Mouse (Mus musculus) heart, postnatal 10 days (tissue): ENCODE results near the gene Hpcal1. TPM values are rescaled to one million over a fixed set of nuclear protein-coding genes. Genes with fewer than 3 reads are reported as not detected.
"Not testable (repeated sequence)": the region's sequence is repeated elsewhere in the genome, so short reads cannot be mapped to it uniquely, and the experiment has no call there.

Source experiments
- DNase-seq, 2 experiments: peaks; one replicate each; pipeline ENCODE4 v3.0.0; 2021
- intact Hi-C: fragments of 180-260 bp; cut with DNase I; formaldehyde crosslinking; loops from one replicate; pipeline ENCODE4 v1.15.1; 2025
- total RNA-seq, 2 experiments: library from RNA; stranded (reverse); gene quantifications; 2 replicates each; pipeline ENCODE4 v1.2.3; 2021

The Hpcal1 gene
- total RNA-seq, 2 experiments from 2014 or later, result 22.7 to 31.7 TPM

GRCm38 (mm10) chr12:17767567-17767966 lies 76.9 kb downstream of the Hpcal1 start:
- intact Hi-C loops, DNase-seq: not testable (repeated sequence)

DNA sequence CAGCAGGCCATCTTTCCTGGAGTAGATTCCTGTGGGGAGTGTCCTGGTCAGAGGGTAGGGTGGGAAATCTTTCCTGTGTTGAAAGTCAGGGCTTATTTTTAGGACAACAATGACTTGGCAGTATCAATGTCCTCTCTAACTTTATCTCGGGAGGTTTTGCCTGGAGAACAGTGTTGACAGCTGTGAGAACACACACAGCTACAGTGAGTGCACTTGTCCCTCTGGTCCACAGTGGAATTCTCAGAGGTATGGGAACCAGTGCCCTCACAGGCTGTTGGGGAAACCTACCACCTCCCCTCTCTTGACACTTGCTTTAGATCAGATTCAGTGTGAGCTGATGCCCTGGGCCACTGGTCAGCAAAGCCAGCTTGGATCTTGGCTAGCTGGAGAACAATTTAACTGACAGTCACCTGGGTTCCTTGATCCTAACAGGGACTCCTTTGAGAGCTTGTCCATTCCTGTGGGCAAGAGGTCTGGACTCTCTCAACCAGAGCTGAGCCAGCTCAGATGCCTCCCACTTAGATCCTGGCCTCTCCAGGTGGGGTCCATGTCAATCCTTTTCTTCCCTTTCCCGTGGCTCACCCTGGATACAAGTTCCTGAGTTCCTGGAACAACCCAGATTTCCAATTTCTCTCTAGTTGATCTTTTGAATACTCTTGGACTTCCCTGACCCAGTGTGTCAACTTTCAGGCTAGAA lies 79.0 kb downstream of the Hpcal1 start:
- peak; percentile 71 to 75 for DNase-seq
- intact Hi-C loops, result loop anchor here (5.0 kb wide), 1 partner anchor 77 kb away; the partner anchor contains the start of gene Hpcal1

DNA sequence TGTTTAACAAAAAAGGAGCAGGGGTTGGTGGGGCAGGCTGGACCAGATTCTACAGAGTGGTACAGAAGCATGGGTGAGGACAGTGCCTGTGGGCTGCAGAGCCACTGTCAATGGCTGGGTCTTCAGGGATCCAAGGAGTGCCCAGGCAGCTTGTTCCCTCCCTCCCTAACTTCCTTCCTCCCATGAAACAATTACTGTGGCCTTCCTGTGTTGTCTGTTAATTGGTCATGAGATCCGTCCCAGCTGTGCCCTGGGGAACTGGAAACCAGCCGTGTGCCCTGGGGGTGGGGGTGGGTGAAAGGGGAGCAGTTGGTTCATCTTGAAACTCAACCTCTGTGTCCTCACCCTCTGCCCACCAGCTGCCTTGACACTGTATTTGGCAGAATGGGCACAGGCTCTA lies 79.9 kb downstream of the Hpcal1 start:
- intact Hi-C loops, result loop anchor here (5.0 kb wide), 1 partner anchor 78 kb away; the partner anchor contains the start of gene Hpcal1

GRCm38 (mm10) chr12:17773721-17774120 lies 83.1 kb downstream of the Hpcal1 start:
- intact Hi-C loops, result loop anchor here (5.0 kb wide), 1 partner anchor 81 kb away; the partner anchor contains the start of gene Hpcal1
- peak; percentile 35 to 40 for DNase-seq

More for the DNA sequence above, 79.9 kb downstream of the Hpcal1 start:
- DNase-seq, result peak in 1 of 2 experiments; percentile 11

DNA sequence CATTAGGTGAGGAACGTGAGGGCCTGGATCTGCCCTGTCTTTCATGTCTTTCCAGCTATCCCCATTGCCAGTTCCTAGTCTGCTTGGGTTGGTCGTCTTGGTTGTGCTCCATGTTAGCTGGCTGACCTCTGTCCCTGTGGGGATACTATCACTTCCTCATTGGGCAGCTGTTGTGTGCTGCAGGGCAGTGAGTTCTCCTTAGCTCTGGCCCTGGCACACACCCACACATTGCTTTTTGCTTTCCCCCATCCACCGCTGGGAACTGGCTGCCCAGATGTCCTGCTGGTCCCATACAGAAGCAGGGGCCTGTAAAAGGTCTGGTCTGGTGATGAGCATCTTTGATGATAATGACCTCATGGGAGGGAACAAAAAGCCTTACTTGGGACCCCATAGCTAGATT lies 84.2 kb downstream of the Hpcal1 start:
- not testable (repeated sequence) for DNase-seq

GRCm38 (mm10) chr12:17778320-17778719 lies 87.7 kb downstream of the Hpcal1 start:
- intact Hi-C loops, result no loop called here
- peak; percentile 49 to 50 for DNase-seq

More for the DNA sequence above, 84.2 kb downstream of the Hpcal1 start:
- intact Hi-C loops, result loop anchor here (5.0 kb wide), 1 partner anchor 83 kb away; the partner anchor contains the start of gene Hpcal1

GRCm38 (mm10) chr12:17779093-17779492 lies 88.4 kb downstream of the Hpcal1 start:
- intact Hi-C loops, result no loop called here
- DNase-seq, result no peak

DNA sequence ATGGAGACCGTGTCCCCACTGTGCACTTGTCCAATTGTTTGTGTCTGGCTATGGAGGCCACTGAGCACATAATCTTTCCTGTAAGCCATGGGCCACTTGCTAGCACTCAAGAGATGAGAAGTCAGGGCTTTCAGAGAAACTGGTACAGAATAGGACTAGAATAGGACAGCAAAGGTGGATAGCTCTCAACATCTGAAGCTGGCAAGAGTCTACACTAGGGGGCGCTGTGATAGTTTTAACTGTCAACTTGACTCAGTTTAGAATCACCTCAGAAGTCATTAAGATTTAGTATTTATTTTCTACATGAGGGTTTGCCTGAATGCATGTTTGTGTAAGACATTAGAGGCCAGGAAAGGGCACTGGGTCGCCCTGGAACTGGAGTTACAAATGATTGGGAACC lies 98.8 kb downstream of the Hpcal1 start:
- DNase-seq, result no peak
- intact Hi-C loops, result no loop called here

- DNase-seq, result no peak
- intact Hi-C loops, result no loop called here
These were observed 100.5 kb downstream of the Hpcal1 start for GRCm38 (mm10) chr12:17791111-17791510.

GRCm38 (mm10) chr12:17792756-17793155 lies 102.1 kb downstream of the Hpcal1 start:
- no peak for DNase-seq
- intact Hi-C loops, result no loop called here

GRCm38 (mm10) chr12:17795660-17796278 lies 105.1 kb downstream of the Hpcal1 start:
- peak; percentile 62 to 73 for DNase-seq
- intact Hi-C loops, result loop anchor here (5.0 kb wide), 1 partner anchor 103 kb away; the partner anchor contains the start of gene Hpcal1

- not testable (repeated sequence) for DNase-seq
- intact Hi-C loops, result loop anchor here (5.0 kb wide), 1 partner anchor 106 kb away; the partner anchor contains the start of gene Hpcal1
These were observed 107.6 kb downstream of the Hpcal1 start for GRCm38 (mm10) chr12:17798261-17798660.

- DNase-seq, result peak; percentile 73 to 86
- intact Hi-C loops, result loop anchor here (1.0 to 5.0 kb wide), 2 partner anchors 254 to 441 kb away; no protein-coding TSS in a partner anchor
These were observed 117.9 kb downstream of the Hpcal1 start for GRCm38 (mm10) chr12:17808542-17808941.

DNA sequence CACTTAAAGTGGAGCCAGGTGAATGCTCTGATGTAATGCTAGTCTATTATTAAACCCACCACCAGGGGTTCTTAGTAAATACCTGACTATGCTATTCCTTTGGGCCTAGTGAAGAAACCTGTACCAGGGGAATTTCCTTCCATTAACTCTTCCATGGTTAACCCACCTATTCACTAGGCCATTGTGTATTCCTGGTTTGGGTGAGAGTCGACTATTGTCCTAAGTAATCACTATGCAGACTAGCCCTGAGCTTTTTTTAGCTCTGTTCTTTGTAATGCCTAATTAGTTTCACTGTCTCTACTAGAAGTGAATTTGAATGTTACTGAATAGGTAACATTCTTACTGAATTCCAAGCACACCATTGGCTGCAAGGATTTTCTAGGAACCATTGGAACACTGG lies 144.6 kb downstream of the Hpcal1 start:
- DNase-seq, intact Hi-C loops: not testable (repeated sequence)

Other genes starting within 250 kb of the Hpcal1 start
- gene Odc1, start 146.1 kb upstream of the Hpcal1 start, total RNA-seq, result 10 to 100 TPM; 82.0 to 90.0 TPM